ENCODE assay signal across 10 mouse cellular contexts in the genomic region with DNA sequence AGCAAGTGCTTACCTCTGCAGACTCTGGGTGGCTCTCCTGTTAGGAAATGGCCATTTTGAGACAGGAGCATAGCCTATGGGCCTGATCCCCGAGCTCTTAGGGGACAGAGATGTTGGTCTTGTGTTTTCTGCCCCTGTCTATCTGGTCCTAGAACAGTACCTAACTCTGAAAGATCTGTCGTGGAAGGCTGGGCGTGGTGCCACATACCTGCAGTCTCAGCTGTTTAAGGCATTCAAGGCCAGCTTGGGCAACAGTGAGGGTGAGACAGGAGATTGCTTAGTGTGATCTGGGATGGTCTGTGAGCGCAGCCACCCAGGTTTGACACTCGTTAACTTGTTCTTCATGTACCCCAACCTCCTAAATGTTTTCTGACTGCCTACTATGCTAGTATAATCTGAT. TPM values are rescaled to one million over a fixed set of nuclear protein-coding genes. Genes with fewer than 3 reads are reported as not detected.
DNase-seq lines count a peak whose midpoint lies in the region; ATAC-seq and TF ChIP-seq lines count a peak whose summit lies in the region.
"Had no signal": no experiment of that assay in that cellular context is flagged by ENCODE, and none has a peak within 500 bp of the region (broad histone marks: within the 10 kb centered on the region; RNA-seq: fewer than 3 reads in every experiment).

No protein-coding gene starts in this region.

- H3K9ac ChIP-seq in heart, embryonic 15.5 days: 0 out of 2 replicates have a peak overlapping the region, but pooled peaks have one; percentile 95
- H3K9ac ChIP-seq in stomach, embryonic 14.5 days (replicated peaks; ENCODE audit: low read depth, low read length): peak overlapping the region; percentile 90; the same call in 1 of the 2 replicates
- no peak overlapping the region for H3K9ac ChIP-seq in stomach, postnatal 0 days (ENCODE audit: low read length)
- no peak overlapping the region for H3K9ac ChIP-seq in intestine, embryonic 16.5 days (ENCODE audit: low read depth, low read length)
- H3K9ac ChIP-seq in stomach, embryonic 15.5 days: no peak overlapping the region

- TF ChIP-seq EP300 in stomach, postnatal 0 days (optimal IDR thresholded peaks at IDR 0.05): no peak

- no peaks in the 10 kb centered on the region for H3K9me3 ChIP-seq in heart, embryonic 15.5 days (replicated peaks)
- no peaks in the 10 kb centered on the region for H3K9me3 ChIP-seq in stomach, embryonic 14.5 days (ENCODE audit: control insufficient read depth, low read depth, low read length)
- no peaks in the 10 kb centered on the region for H3K9me3 ChIP-seq in stomach, postnatal 0 days (ENCODE audit: control insufficient read depth, low read length)
- H3K9me3 ChIP-seq in intestine, embryonic 16.5 days (ENCODE audit: control insufficient read depth, low read length): no peaks in the 10 kb centered on the region
- H3K9me3 ChIP-seq in stomach, embryonic 15.5 days: no peaks in the 10 kb centered on the region
- H3K9me3 ChIP-seq: forebrain, embryonic 12.5 days had no signal

- H3K36me3 ChIP-seq in heart, embryonic 15.5 days: peaks cover 5% of the 10 kb centered on the region; the same call in 1 of the 2 replicates
- H3K36me3 ChIP-seq in stomach, embryonic 14.5 days (ENCODE audit: control insufficient read depth, insufficient read depth, low read length): no peaks in the 10 kb centered on the region; the same call in 1 of the 2 replicates
- H3K36me3 ChIP-seq in stomach, postnatal 0 days (ENCODE audit: control insufficient read depth, insufficient read depth, low read length): no peaks in the 10 kb centered on the region
- no peaks in the 10 kb centered on the region for H3K36me3 ChIP-seq in intestine, embryonic 16.5 days (ENCODE audit: control insufficient read depth, insufficient read depth, low read length)
- peaks cover 3% of the 10 kb centered on the region; the same call in 1 of the 2 replicates for H3K36me3 ChIP-seq in stomach, embryonic 15.5 days

- 60% methylated on average over 5 of the region's 5 CpGs for WGBS in heart, embryonic 15.5 days
- WGBS in stomach, embryonic 14.5 days: 80% methylated on average over 5 of the region's 5 CpGs
- 62% methylated on average over 5 of the region's 5 CpGs for WGBS in stomach, postnatal 0 days
- 63% methylated on average over 5 of the region's 5 CpGs for WGBS in intestine, embryonic 16.5 days
- WGBS in stomach, embryonic 15.5 days: 68% methylated on average over 5 of the region's 5 CpGs

- no peak for ATAC-seq in heart, embryonic 15.5 days (replicated peaks; ENCODE audit: insufficient number of reproducible peaks, insufficient read depth, low FRiP score, low read depth)
- ATAC-seq in stomach, embryonic 14.5 days (ENCODE audit: insufficient number of reproducible peaks, insufficient read depth, low FRiP score, low read depth): no peak
- ATAC-seq in stomach, postnatal 0 days (ENCODE audit: low FRiP score, low TSS enrichment): no peak
- no peak for ATAC-seq in intestine, embryonic 16.5 days
- ATAC-seq in stomach, embryonic 15.5 days (ENCODE audit: insufficient read depth, low FRiP score, low read depth): no peak
- no peak for ATAC-seq in megakaryocyte-erythroid progenitor cell, adult 5-6 weeks (replicated peaks; ENCODE audit: low FRiP score, low TSS enrichment, poor library complexity, severe bottlenecking)

- no peak for DNase-seq in heart, adult 8-10 months (ENCODE audit: low spot score)
- DNase-seq in stomach, postnatal 0 days (ENCODE audit: low spot score): no peak
- DNase-seq in kidney, adult 8-10 months: no peak
- DNase-seq: lung, postnatal 36 days had no signal

- no peak overlapping the region for H3K4me3 ChIP-seq in heart, embryonic 15.5 days
- H3K4me3 ChIP-seq in stomach, embryonic 14.5 days (ENCODE audit: low read depth, low read length): no peak overlapping the region
- no peak overlapping the region for H3K4me3 ChIP-seq in stomach, postnatal 0 days (ENCODE audit: low read depth, low read length)
- no peak overlapping the region for H3K4me3 ChIP-seq in intestine, embryonic 16.5 days (ENCODE audit: low read length)
- no peak overlapping the region for H3K4me3 ChIP-seq in stomach, embryonic 15.5 days (replicated peaks)
- H3K4me3 ChIP-seq: forebrain, embryonic 12.5 days had no signal

- H3K27ac ChIP-seq in heart, embryonic 15.5 days: no peak overlapping the region
- H3K27ac ChIP-seq in stomach, embryonic 14.5 days (ENCODE audit: low read length): no peak overlapping the region
- H3K27ac ChIP-seq in stomach, postnatal 0 days (replicated peaks): no peak overlapping the region
- H3K27ac ChIP-seq in intestine, embryonic 16.5 days (ENCODE audit: low read length): no peak overlapping the region
- no peak overlapping the region for H3K27ac ChIP-seq in stomach, embryonic 15.5 days
- H3K27ac ChIP-seq: forebrain, embryonic 12.5 days had no signal

- H3K4me2 ChIP-seq in heart, embryonic 15.5 days: peak overlapping the region; percentile 95; the same call in 1 of the 2 replicates
- peak overlapping the region; percentile 89 for H3K4me2 ChIP-seq in stomach, embryonic 14.5 days (replicated peaks; ENCODE audit: low read depth, low read length)
- no peak overlapping the region for H3K4me2 ChIP-seq in stomach, postnatal 0 days (replicated peaks; ENCODE audit: low read depth)
- H3K4me2 ChIP-seq in intestine, embryonic 16.5 days (ENCODE audit: low read depth, low read length): 0 out of 2 replicates have a peak overlapping the region, but pooled peaks have one; percentile 96
- peak overlapping the region; percentile 78 for H3K4me2 ChIP-seq in stomach, embryonic 15.5 days

- H3K27me3 ChIP-seq in heart, embryonic 15.5 days: no peaks in the 10 kb centered on the region
- H3K27me3 ChIP-seq in stomach, embryonic 14.5 days (ENCODE audit: control insufficient read depth, insufficient read depth, low read length): no peaks in the 10 kb centered on the region
- no peaks in the 10 kb centered on the region for H3K27me3 ChIP-seq in stomach, postnatal 0 days (ENCODE audit: control insufficient read depth, insufficient read depth, low read length)
- H3K27me3 ChIP-seq in intestine, embryonic 16.5 days (replicated peaks; ENCODE audit: control insufficient read depth, insufficient read depth, low read length): no peaks in the 10 kb centered on the region
- no peaks in the 10 kb centered on the region for H3K27me3 ChIP-seq in stomach, embryonic 15.5 days (replicated peaks)
- H3K27me3 ChIP-seq: forebrain, embryonic 12.5 days had no signal

- TF ChIP-seq CTCF in stomach, postnatal 0 days (IDR thresholded peaks at IDR 0.05; ENCODE audit: low read depth): no peak

- H3K4me1 ChIP-seq in heart, embryonic 15.5 days (replicated peaks): peaks cover 75% of the 10 kb centered on the region
- peaks cover 47% of the 10 kb centered on the region for H3K4me1 ChIP-seq in stomach, embryonic 14.5 days (ENCODE audit: control insufficient read depth, insufficient read depth, low read length)
- H3K4me1 ChIP-seq in stomach, postnatal 0 days (replicated peaks; ENCODE audit: control insufficient read depth, insufficient read depth): peaks cover 20% of the 10 kb centered on the region
- peaks cover 62% of the 10 kb centered on the region for H3K4me1 ChIP-seq in intestine, embryonic 16.5 days (ENCODE audit: control insufficient read depth, insufficient read depth, low read length)
- peaks cover 67% of the 10 kb centered on the region for H3K4me1 ChIP-seq in stomach, embryonic 15.5 days

RNA-seq across cellular contexts. Expression of a gene that starts 2.4 kb away (rescaled TPM):
- polyA plus RNA-seq in heart, embryonic 15.5 days (2015; fragmentation: Nextera tagmentation; extraction: Ambion mirVana): 363 and 375 TPM in 2 replicates
- total RNA-seq in heart, adult 8-10 months (2022): 100 to 1,000 TPM; 354 to 406 (median 379) TPM
- polyA plus RNA-seq in stomach, embryonic 14.5 days (2014; fragmentation: Nextera tagmentation; extraction: Ambion mirVana): 280 and 301 TPM in 2 replicates
- 341 and 344 TPM in 2 replicates for polyA plus RNA-seq in stomach, postnatal 0 days (2015; fragmentation: Nextera tagmentation; extraction: Ambion mirVana)
- polyA plus RNA-seq in intestine, embryonic 16.5 days (2015; fragmentation: Nextera tagmentation; extraction: Ambion mirVana): 440 and 454 TPM in 2 replicates
- polyA plus RNA-seq in stomach, embryonic 15.5 days (2015; fragmentation: Nextera tagmentation; extraction: Ambion mirVana): 375 and 416 TPM in 2 replicates
- 216 and 230 TPM in 2 replicates for total RNA-seq in megakaryocyte-erythroid progenitor cell, adult 5-6 weeks (2014; fragmentation: Nextera tagmentation)
- total RNA-seq in megakaryocyte-erythroid progenitor cell, adult 5-6 weeks (2017): 90.1 and 113 TPM in 2 replicates

Comparison
In these comparisons a context has a peak if more than half of its experiments do, and no peak if none do; other contexts are left out.
1. H3K9ac ChIP-seq: peak in heart, embryonic 15.5 days (single experiment) and stomach, embryonic 14.5 days (single experiment); none in stomach, postnatal 0 days (single experiment), intestine, embryonic 16.5 days (single experiment) and stomach, embryonic 15.5 days (single experiment).